Mouse (Mus musculus): ENCODE data around the gene Dnase1l2.
"Not testable (repeated sequence)": the region's sequence is repeated elsewhere in the genome, so short reads cannot be mapped to it uniquely, and the experiment has no call there.

Gene Dnase1l2

DNA sequence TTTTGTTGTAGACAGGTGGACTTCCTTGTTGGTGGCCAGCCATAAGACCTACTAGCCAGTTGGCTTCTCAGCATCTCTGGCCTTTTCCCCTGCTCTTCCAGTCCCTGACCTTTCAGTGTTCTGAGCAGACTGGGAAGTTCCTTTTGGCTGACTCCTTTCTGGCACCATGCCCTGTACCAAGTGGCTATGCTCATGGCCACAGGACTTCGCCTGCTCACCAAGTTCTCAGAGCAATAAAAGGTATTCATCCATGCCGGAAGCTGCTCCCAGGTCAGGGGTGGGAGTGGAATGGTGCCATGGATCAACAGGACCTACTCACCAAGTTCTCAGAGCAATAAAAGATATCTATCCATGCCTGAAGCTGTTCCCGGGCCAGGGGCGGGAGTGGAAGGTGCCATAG, 29.6 kb upstream of the Dnase1l2 start:
- DNase-seq (ENCODE audit: low read depth in 1 of 2, low spot score in 2 of 2), result no peak

- no peak for DNase-seq (ENCODE audit: low read depth in 1 of 2, low spot score in 2 of 2)
Measured at GRCm38 (mm10) chr17:24470701-24471527, 28.0 kb upstream of the Dnase1l2 start.

- peak; percentile 93 to 95 for DNase-seq (ENCODE audit: low read depth in 1 of 2, low spot score in 2 of 2)
Measured at GRCm38 (mm10) chr17:24469910-24470602, 27.2 kb upstream of the Dnase1l2 start, which contains the start of the genes E4f1 and Pgp. Gene E4f1, minus strand, starts transcription at chr17:24470313. Gene Pgp, plus strand, starts transcription at chr17:24470392.

GRCm38 (mm10) chr17:24469336-24469909, 26.5 kb upstream of the Dnase1l2 start:
- no peak for DNase-seq (ENCODE audit: low read depth in 1 of 2, low spot score in 2 of 2)

DNA sequence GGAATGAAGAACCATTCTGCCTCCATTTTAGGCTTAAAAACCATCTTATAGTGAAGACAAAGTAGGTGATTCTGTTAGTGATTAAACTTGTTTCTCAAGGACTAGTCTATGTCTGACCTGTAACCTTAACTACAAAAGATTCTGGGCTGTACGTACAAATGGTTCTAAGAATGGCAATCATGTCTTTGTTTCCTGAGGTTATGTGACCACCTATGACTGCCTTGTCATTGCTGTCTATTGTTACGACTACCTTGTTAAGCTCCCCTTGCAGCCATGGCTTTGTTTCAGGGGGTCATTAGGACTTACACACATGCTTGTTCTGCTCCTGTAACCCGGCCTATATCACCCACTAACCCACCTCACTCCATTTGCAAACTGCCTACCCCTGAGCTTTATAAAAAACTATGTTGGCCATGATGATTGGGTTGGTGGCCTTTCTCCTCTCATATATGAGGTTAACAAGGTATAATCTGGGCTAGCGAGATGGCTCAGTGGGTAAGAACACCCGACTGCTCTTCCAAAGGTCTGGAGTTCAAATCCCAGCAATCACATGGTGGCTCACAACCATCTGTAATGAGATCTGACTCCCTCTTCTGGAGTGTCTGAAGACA, 25.8 kb upstream of the Dnase1l2 start:
- no peak for DNase-seq (ENCODE audit: low read depth in 1 of 2, low spot score in 2 of 2)

GRCm38 (mm10) chr17:24463374-24464133, 20.6 kb upstream of the Dnase1l2 start:
- DNase-seq (ENCODE audit: low read depth in 1 of 2, low spot score in 2 of 2), result no peak

GRCm38 (mm10) chr17:24462932-24463331, 20.0 kb upstream of the Dnase1l2 start:
- no peak for DNase-seq (ENCODE audit: low read depth in 1 of 2, low spot score in 2 of 2)

DNA sequence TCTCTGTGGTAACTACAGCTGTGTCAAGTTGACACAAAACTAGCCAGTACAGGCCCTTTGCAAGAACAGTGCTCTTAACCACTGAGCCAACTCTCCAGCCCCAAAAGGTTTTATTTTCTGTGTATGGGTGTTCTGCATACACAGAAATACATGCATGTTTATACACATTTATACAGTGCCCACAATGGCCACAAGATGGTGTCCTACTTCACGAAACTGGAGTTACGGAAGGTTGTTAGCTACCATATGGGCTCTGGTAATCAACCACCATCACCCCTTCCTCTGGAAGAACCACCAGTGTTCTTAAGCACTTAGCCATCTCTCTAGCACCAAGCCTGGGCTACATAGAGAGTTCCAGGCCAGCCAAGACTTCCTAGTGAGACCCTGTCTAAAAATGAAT, 18.7 kb upstream of the Dnase1l2 start:
- DNase-seq (ENCODE audit: low read depth in 1 of 2, low spot score in 2 of 2), result no peak

- not testable (repeated sequence) for DNase-seq (ENCODE audit: low read depth in 1 of 2, low spot score in 2 of 2)
Measured at GRCm38 (mm10) chr17:24455523-24456206, 12.8 kb upstream of the Dnase1l2 start.

- DNase-seq (ENCODE audit: low read depth in 1 of 2, low spot score in 2 of 2), result peak; percentile 100
Measured at GRCm38 (mm10) chr17:24454756-24455522, 12.0 kb upstream of the Dnase1l2 start.

- DNase-seq (ENCODE audit: low read depth in 1 of 2, low spot score in 2 of 2), result no peak
Measured at GRCm38 (mm10) chr17:24454218-24454755, 11.4 kb upstream of the Dnase1l2 start.

DNA sequence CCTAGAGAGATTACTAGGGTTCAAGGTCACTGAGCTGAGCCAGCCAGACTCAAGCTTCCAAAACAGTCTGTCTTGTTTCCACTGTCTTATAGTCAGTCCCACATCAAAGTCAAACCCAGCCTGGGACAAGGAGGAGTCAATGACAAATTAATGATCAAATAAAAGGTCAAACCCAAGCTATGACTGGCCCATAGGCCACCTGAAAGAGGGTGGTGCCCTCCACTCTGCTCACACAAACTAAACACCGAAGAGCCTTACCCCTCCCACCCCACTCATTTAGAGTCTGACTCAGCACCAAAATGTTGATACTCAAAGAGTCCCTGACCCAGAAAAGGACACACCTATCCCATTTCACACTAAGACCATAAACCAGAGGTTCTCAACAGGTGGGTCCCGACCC, 10.5 kb upstream of the Dnase1l2 start:
- no peak for DNase-seq (ENCODE audit: low read depth in 1 of 2, low spot score in 2 of 2)

GRCm38 (mm10) chr17:24451220-24451619, 8.3 kb upstream of the Dnase1l2 start:
- no peak for DNase-seq (ENCODE audit: low read depth in 1 of 2, low spot score in 2 of 2)

- no peak for DNase-seq (ENCODE audit: low read depth in 1 of 2, low spot score in 2 of 2)
Measured at GRCm38 (mm10) chr17:24449507-24449906, 6.6 kb upstream of the Dnase1l2 start.

GRCm38 (mm10) chr17:24446590-24446989, 3.7 kb upstream of the Dnase1l2 start:
- no peak for DNase-seq (ENCODE audit: low read depth in 1 of 2, low spot score in 2 of 2)

- no peak for DNase-seq (ENCODE audit: low read depth in 1 of 2, low spot score in 2 of 2)
Measured at GRCm38 (mm10) chr17:24443409-24443808, 504 bp upstream of the Dnase1l2 start.

GRCm38 (mm10) chr17:24442107-24442506, 798 bp downstream of the Dnase1l2 start:
- no peak for DNase-seq (ENCODE audit: low read depth in 1 of 2, low spot score in 2 of 2)

- DNase-seq (ENCODE audit: low read depth in 1 of 2, low spot score in 2 of 2), result no peak
Measured at GRCm38 (mm10) chr17:24441148-24441547, 1.8 kb downstream of the Dnase1l2 start.

DNA sequence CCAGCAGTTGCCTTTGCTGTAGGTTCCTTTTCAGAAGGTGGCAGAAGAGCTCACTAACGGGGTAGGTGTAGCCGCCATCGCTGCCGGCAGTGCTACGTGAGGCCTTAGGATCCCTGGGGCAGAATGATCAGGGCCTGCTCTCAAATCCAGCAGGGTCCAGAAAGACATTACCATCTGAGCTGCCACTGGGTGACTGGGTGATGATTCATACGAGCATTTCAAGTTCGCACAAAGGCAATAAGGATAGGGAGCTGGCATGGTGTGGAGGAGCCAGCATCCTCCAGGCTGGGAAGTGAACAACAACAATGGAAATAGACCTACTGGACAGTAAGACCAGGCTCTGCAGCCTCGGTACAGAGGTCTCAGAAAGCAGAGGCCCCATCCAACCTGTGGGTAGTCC, 2.5 kb downstream of the Dnase1l2 start:
- no peak for DNase-seq (ENCODE audit: low read depth in 1 of 2, low spot score in 2 of 2)

Data from monocyte, adult 2 months (primary cell).